Mouse (Mus musculus): ENCODE data around the gene Cdc25b. TPM values are rescaled to one million over a fixed set of nuclear protein-coding genes. Genes with fewer than 3 reads are reported as not detected.

The Cdc25b gene
- total RNA-seq, 1 experiment = 9.7 TPM

DNA sequence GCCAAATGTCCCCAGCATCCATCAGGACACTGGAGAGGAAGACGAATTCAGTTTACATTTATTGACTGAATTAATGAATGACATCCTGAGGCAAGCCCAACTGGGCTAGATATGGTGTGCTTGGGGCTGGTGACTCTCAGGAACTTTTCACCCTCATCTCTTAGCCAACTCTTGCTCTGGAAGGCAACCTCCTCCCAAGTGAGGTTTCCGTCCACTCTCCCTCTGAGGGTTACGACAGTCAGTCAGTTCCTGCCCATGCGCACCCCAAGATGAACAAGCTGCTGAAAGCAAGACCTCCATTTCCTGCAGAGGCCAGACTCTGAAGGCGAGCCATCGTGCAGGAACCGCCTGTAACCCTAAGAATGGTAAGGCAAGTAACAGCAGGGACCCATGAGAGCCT is 29.8 kb upstream of the Cdc25b start:
- Histone ChIP-seq H3K27ac (ENCODE audit: insufficient read depth, low read depth, low read length, poor library complexity, severe bottlenecking) (no peak overlapping the region), H3K4me1 (ENCODE audit: control insufficient read depth in 2 of 2, insufficient read depth in 2 of 2, low read length in 2 of 2, poor library complexity in 1 of 2) (peaks cover 3 to 16% of the 10 kb centered on the region in 2 experiments), H3K36me3 (ENCODE audit: control insufficient read depth, insufficient read depth, low read length, poor library complexity, severe bottlenecking) (peaks cover 8% of the 10 kb centered on the region), H3K9ac (ENCODE audit: insufficient read depth, low read depth, low read length, poor library complexity, severe bottlenecking) (no peak overlapping the region), H3K9me3 (ENCODE audit: control insufficient read depth, insufficient read depth, low read depth, low read length) (no peaks in the 10 kb centered on the region), H3K4me3 (ENCODE audit: insufficient read depth in 1 of 2, low read depth in 1 of 2, low read length in 2 of 2, poor library complexity in 1 of 2, severe bottlenecking in 1 of 2) (no peak overlapping the region)
- DNase-seq (ENCODE audit: low read depth, low spot score) = no peak
- TF ChIP-seq ZNF384 (IDR thresholded peaks at IDR 0.05; ENCODE audit: low read depth, low read length) (no peak), CHD2 (IDR thresholded peaks at IDR 0.05; ENCODE audit: low read depth, low read length) (no peak), HCFC1 (IDR thresholded peaks at IDR 0.05; ENCODE audit: borderline replicate concordance, insufficient read depth, low read length) (no peak), MAFK (IDR thresholded peaks at IDR 0.05; ENCODE audit: insufficient read depth, low read depth, low read length) (no peak)
- in situ Hi-C loops (cut with MboI; ENCODE audit: low sequenced_read_pairs in 2 of 2, unreplicated experiment in 2 of 2) = no loop called here

DNA sequence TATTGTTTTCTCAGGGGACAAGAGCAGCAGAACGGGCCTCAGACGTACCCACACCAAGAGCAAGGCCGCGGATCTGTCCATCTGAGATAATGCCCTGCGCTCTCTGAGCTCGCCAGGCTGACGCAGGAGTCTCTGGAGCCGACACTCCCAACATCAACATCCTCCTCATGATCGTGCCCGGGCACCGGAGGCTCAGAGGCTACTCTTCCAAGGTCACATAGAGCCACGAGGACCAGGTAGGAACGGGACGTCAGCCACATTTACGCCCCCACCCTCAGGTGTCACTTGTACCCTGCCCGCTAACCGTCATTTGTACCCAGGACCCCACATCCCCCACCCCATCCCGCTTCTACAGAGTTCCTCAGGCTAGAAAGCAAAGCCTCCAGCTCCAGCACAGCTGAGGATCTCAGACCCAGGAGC is 27.2 kb upstream of the Cdc25b start:
- Histone ChIP-seq H3K9ac (ENCODE audit: insufficient read depth, low read depth, low read length, poor library complexity, severe bottlenecking) (peak overlapping the region; percentile 85), H3K27ac (ENCODE audit: insufficient read depth, low read depth, low read length, poor library complexity, severe bottlenecking) (no peak overlapping the region; the same call in 1 of the 2 replicates), H3K36me3 (ENCODE audit: control insufficient read depth, insufficient read depth, low read length, poor library complexity, severe bottlenecking) (peaks cover 4% of the 10 kb centered on the region), H3K9me3 (ENCODE audit: control insufficient read depth, insufficient read depth, low read depth, low read length) (no peaks in the 10 kb centered on the region), H3K4me1 (ENCODE audit: control insufficient read depth in 2 of 2, insufficient read depth in 2 of 2, low read length in 2 of 2, poor library complexity in 1 of 2) (peaks cover 0 to 6% of the 10 kb centered on the region in 2 experiments; a peak in 1 of 4 replicates), H3K4me3 (ENCODE audit: insufficient read depth in 1 of 2, low read depth in 1 of 2, low read length in 2 of 2, poor library complexity in 1 of 2, severe bottlenecking in 1 of 2) (peak overlapping the region; percentile 80 to 82)
- no peak for TF ChIP-seq HCFC1 (IDR thresholded peaks at IDR 0.05; ENCODE audit: borderline replicate concordance, insufficient read depth, low read length)
- TF ChIP-seq MAFK (IDR thresholded peaks at IDR 0.05; ENCODE audit: insufficient read depth, low read depth, low read length) = no peak
- no peak for TF ChIP-seq ZNF384 (IDR thresholded peaks at IDR 0.05; ENCODE audit: low read depth, low read length)
- no peak for TF ChIP-seq CHD2 (IDR thresholded peaks at IDR 0.05; ENCODE audit: low read depth, low read length)
- TF ChIP-seq ZC3H11A (IDR thresholded peaks at IDR 0.05; ENCODE audit: borderline replicate concordance, low read depth, low read length) = no peak
- in situ Hi-C loops (cut with MboI; ENCODE audit: low sequenced_read_pairs in 2 of 2, unreplicated experiment in 2 of 2) = no loop called here
- DNase-seq (ENCODE audit: low read depth, low spot score) = no peak

GRCm38 (mm10) chr2:131159938-131160581 is 26.7 kb upstream of the Cdc25b start, which contains the start of gene 1700037H04Rik:
TSS of gene 1700037H04Rik (minus strand) at chr2:131160081.
- Histone ChIP-seq H3K4me1 (ENCODE audit: control insufficient read depth in 2 of 2, insufficient read depth in 2 of 2, low read length in 2 of 2, poor library complexity in 1 of 2) (peaks cover 0 to 6% of the 10 kb centered on the region in 2 experiments; a peak in 1 of 4 replicates), H3K36me3 (ENCODE audit: control insufficient read depth, insufficient read depth, low read length, poor library complexity, severe bottlenecking) (no peaks in the 10 kb centered on the region; the same call in 1 of the 2 replicates), H3K27ac (ENCODE audit: insufficient read depth, low read depth, low read length, poor library complexity, severe bottlenecking) (peak within 1 kb of the TSS; percentile 72), H3K9ac (ENCODE audit: insufficient read depth, low read depth, low read length, poor library complexity, severe bottlenecking) (peak within 1 kb of the TSS; percentile 85), H3K4me3 (ENCODE audit: insufficient read depth in 1 of 2, low read depth in 1 of 2, low read length in 2 of 2, poor library complexity in 1 of 2, severe bottlenecking in 1 of 2) (peak within 1 kb of the TSS; percentile 80 to 82), H3K9me3 (ENCODE audit: control insufficient read depth, insufficient read depth, low read depth, low read length) (no peaks in the 10 kb centered on the region)
- in situ Hi-C loops (cut with MboI; ENCODE audit: low sequenced_read_pairs in 2 of 2, unreplicated experiment in 2 of 2) = no loop called here
- peak; percentile 99 for DNase-seq (ENCODE audit: low read depth, low spot score)
- peak; percentile 30; the same call in 1 of the 2 replicates for TF ChIP-seq HCFC1 (IDR thresholded peaks at IDR 0.05; ENCODE audit: borderline replicate concordance, insufficient read depth, low read length)
- TF ChIP-seq CHD2 (IDR thresholded peaks at IDR 0.05; ENCODE audit: low read depth, low read length) = no peak; the same call in 1 of the 2 replicates
- TF ChIP-seq ZC3H11A (IDR thresholded peaks at IDR 0.05; ENCODE audit: borderline replicate concordance, low read depth, low read length) = no peak
- TF ChIP-seq ZNF384 (IDR thresholded peaks at IDR 0.05; ENCODE audit: low read depth, low read length) = no peak

GRCm38 (mm10) chr2:131160671-131161111 is 26.1 kb upstream of the Cdc25b start:
- Histone ChIP-seq H3K9me3 (ENCODE audit: control insufficient read depth, insufficient read depth, low read depth, low read length) (no peaks in the 10 kb centered on the region), H3K9ac (ENCODE audit: insufficient read depth, low read depth, low read length, poor library complexity, severe bottlenecking) (peak overlapping the region; percentile 85), H3K27ac (ENCODE audit: insufficient read depth, low read depth, low read length, poor library complexity, severe bottlenecking) (no peak overlapping the region; the same call in 1 of the 2 replicates), H3K36me3 (ENCODE audit: control insufficient read depth, insufficient read depth, low read length, poor library complexity, severe bottlenecking) (no peaks in the 10 kb centered on the region), H3K4me3 (ENCODE audit: insufficient read depth in 1 of 2, low read depth in 1 of 2, low read length in 2 of 2, poor library complexity in 1 of 2, severe bottlenecking in 1 of 2) (peak overlapping the region; percentile 75 to 80), H3K4me1 (ENCODE audit: control insufficient read depth in 2 of 2, insufficient read depth in 2 of 2, low read length in 2 of 2, poor library complexity in 1 of 2) (peaks cover 0 to 6% of the 10 kb centered on the region in 2 experiments; a peak in 1 of 4 replicates)
- TF ChIP-seq HCFC1 (IDR thresholded peaks at IDR 0.05; ENCODE audit: borderline replicate concordance, insufficient read depth, low read length) (no peak), ZNF384 (IDR thresholded peaks at IDR 0.05; ENCODE audit: low read depth, low read length) (no peak), MAFK (IDR thresholded peaks at IDR 0.05; ENCODE audit: insufficient read depth, low read depth, low read length) (no peak), ZC3H11A (IDR thresholded peaks at IDR 0.05; ENCODE audit: borderline replicate concordance, low read depth, low read length) (no peak), CHD2 (IDR thresholded peaks at IDR 0.05; ENCODE audit: low read depth, low read length) (no peak)
- no peak for DNase-seq (ENCODE audit: low read depth, low spot score)
- in situ Hi-C loops (cut with MboI; ENCODE audit: low sequenced_read_pairs in 2 of 2, unreplicated experiment in 2 of 2) = no loop called here

Measured in ES-E14 (cell line).